Mouse (Mus musculus) kidney, embryonic 16.5 days (tissue): Measurements from ENCODE around the gene Erc2. TPM values are rescaled to one million over a fixed set of nuclear protein-coding genes. Genes with fewer than 3 reads are reported as not detected.

Experiments used
- ATAC-seq: fragments of 200-750 bp; cut with Nextera tagmentation; 2 replicates; pipeline ENCODE4 v1.8.0; 2017; ENCODE audit warnings: moderate TSS enrichment; ENCODE audit not compliant: low FRiP score, low TSS enrichment
- H3K27ac ChIP-seq: fragments of 300-500 bp; sonication (generic); 2 replicates; pipeline ENCODE4 v1.5.1; 2014; ENCODE audit warnings: low read length
- H3K27me3 ChIP-seq: fragments of 300-500 bp; sonication (generic); 2 replicates; pipeline ENCODE4 v1.6.1; 2014; ENCODE audit warnings: low read length, control low read depth, mixed read lengths; ENCODE audit not compliant: insufficient read depth
- H3K36me3 ChIP-seq: fragments of 300-500 bp; sonication (generic); 2 replicates; pipeline ENCODE4 v1.6.1; 2014; ENCODE audit warnings: low read length, control low read depth, mixed read lengths; ENCODE audit not compliant: insufficient read depth
- H3K4me1 ChIP-seq: fragments of 300-500 bp; sonication (generic); 2 replicates; pipeline ENCODE4 v1.6.1; 2014; ENCODE audit warnings: low read length, control low read depth, mixed read lengths; ENCODE audit not compliant: insufficient read depth
- H3K4me2 ChIP-seq: fragments of 300-500 bp; sonication (generic); replicated peaks from 2 replicates; pipeline ENCODE4 v1.6.1; 2014; ENCODE audit warnings: low read depth, low read length
- H3K4me3 ChIP-seq: fragments of 300-500 bp; sonication (generic); 2 replicates; pipeline ENCODE4 v1.5.1; 2014; ENCODE audit warnings: mild to moderate bottlenecking, low read length
- H3K9ac ChIP-seq: fragments of 300-500 bp; sonication (generic); replicated peaks from 2 replicates; pipeline ENCODE4 v1.6.1; 2014; ENCODE audit warnings: low read length
- H3K9me3 ChIP-seq: fragments of 300-500 bp; sonication (generic); 2 replicates; pipeline ENCODE4 v1.6.1; 2016; ENCODE audit warnings: low read length, control low read depth
- whole genome bisulfite sequencing: fragments of 180-500 bp; shearing (Covaris S2); extraction: QIAGEN DNeasy Blood & Tissue Kit; methylation state at CpG from one replicate; pipeline ENCODE4 v1.1.7; 2014; 5-methylcytosine and 5-hydroxymethylcytosine counted together
- polyA plus RNA-seq: library from polyadenylated mRNA; unstranded; fragments of >200 nt; fragmentation: Nextera tagmentation; extraction: Ambion mirVana; gene quantifications from 2 replicates; pipeline ENCODE4 v1.2.1, GENCODE M21; 2015

The Erc2 gene
- polyA plus RNA-seq, 1 experiment from 2014 or later = 4.9 TPM

- no peak for ATAC-seq
- no peaks in the 10 kb centered on the region; the same call in 1 of the 2 replicates for H3K4me1 ChIP-seq
- peaks cover 27% of the 10 kb centered on the region; the same call in 1 of the 2 replicates for H3K36me3 ChIP-seq
- H3K9ac ChIP-seq = no peak overlapping the region
- H3K27ac ChIP-seq = no peak overlapping the region
- H3K4me3 ChIP-seq = no peak overlapping the region
- WGBS = 87% methylated on average over 39 of the region's 39 CpGs
- no peaks in the 10 kb centered on the region for H3K9me3 ChIP-seq
- H3K4me2 ChIP-seq = no peak overlapping the region
- peaks cover 12% of the 10 kb centered on the region for H3K27me3 ChIP-seq
Observed at GRCm38 (mm10) chr14:28517631-28518560, 895.7 kb downstream of the Erc2 start.

- Histone ChIP-seq H3K4me3 (no peak overlapping the region), H3K4me2 (no peak overlapping the region), H3K9ac (no peak overlapping the region), H3K27me3 (no peaks in the 10 kb centered on the region), H3K4me1 (no peaks in the 10 kb centered on the region), H3K9me3 (no peaks in the 10 kb centered on the region), H3K36me3 (peaks cover 27% of the 10 kb centered on the region; the same call in 1 of the 2 replicates), H3K27ac (no peak overlapping the region)
- no peak for ATAC-seq
- WGBS = 82% methylated on average over 1 of the region's 1 CpGs
Observed at GRCm38 (mm10) chr14:28521106-28521505, 898.9 kb downstream of the Erc2 start.

GRCm38 (mm10) chr14:28522611-28523010 lies 900.4 kb downstream of the Erc2 start:
- peaks cover 27% of the 10 kb centered on the region; the same call in 1 of the 2 replicates for H3K36me3 ChIP-seq
- H3K27me3 ChIP-seq = 0 out of 2 replicates have a peak, but pooled peaks cover 3% of the 10 kb centered on the region
- no peaks in the 10 kb centered on the region for H3K9me3 ChIP-seq
- no peak overlapping the region for H3K27ac ChIP-seq
- no peak overlapping the region for H3K4me3 ChIP-seq
- H3K9ac ChIP-seq = no peak overlapping the region
- WGBS = 89% methylated on average over 21 of the region's 21 CpGs
- no peak overlapping the region for H3K4me2 ChIP-seq
- ATAC-seq = no peak
- no peaks in the 10 kb centered on the region for H3K4me1 ChIP-seq

- no peaks in the 10 kb centered on the region for H3K4me1 ChIP-seq
- peaks cover 11% of the 10 kb centered on the region; the same call in 1 of the 2 replicates for H3K36me3 ChIP-seq
- no peak for ATAC-seq
- H3K27ac ChIP-seq = no peak overlapping the region
- H3K4me2 ChIP-seq = no peak overlapping the region
- H3K27me3 ChIP-seq = peaks cover 10% of the 10 kb centered on the region
- no peak overlapping the region for H3K9ac ChIP-seq
- no peak overlapping the region for H3K4me3 ChIP-seq
- H3K9me3 ChIP-seq = no peaks in the 10 kb centered on the region
- 80% methylated on average over 1 of the region's 1 CpGs for WGBS
Observed at GRCm38 (mm10) chr14:28525566-28525965, 903.3 kb downstream of the Erc2 start.

Other genes with a start within 250 kb of the Erc2 start
- 8.0 and 12.0 TPM in 2 replicates for gene Fam208a, start 193.6 kb upstream of the Erc2 start, polyA plus RNA-seq
- gene Ccdc66, start 114.0 kb upstream of the Erc2 start, polyA plus RNA-seq = 11.5 and 11.8 TPM in 2 replicates